Mouse (Mus musculus) ES-Bruce4 (cell line): ENCODE results near the gene 2410004B18Rik.

ENCODE experiments used
- CTCF ChIP-seq: IDR thresholded peaks from one replicate; pipeline ENCODE4 v1.8.1; 2011; ENCODE audit warnings: low read depth, low read length
- EP300 ChIP-seq: IDR thresholded peaks from 2 replicates; pipeline ENCODE4 v1.6.1; 2011; ENCODE audit warnings: low read depth, low read length; ENCODE audit not compliant: insufficient read depth
- POLR2A ChIP-seq: IDR thresholded peaks from one replicate; pipeline ENCODE4 v1.8.1; 2011; ENCODE audit warnings: low read length; ENCODE audit not compliant: insufficient read depth

- TF ChIP-seq POLR2A, result no peak
- no peak for TF ChIP-seq CTCF
- TF ChIP-seq EP300, result no peak
These were observed 33.7 kb downstream of the 2410004B18Rik start for GRCm38 (mm10) chr3:145971501-145971900.
